Mouse (Mus musculus): ENCODE data around the gene Qpctl. TPM values are rescaled to one million over a fixed set of nuclear protein-coding genes. Genes with fewer than 3 reads are reported as not detected.
A peak's percentile ranks its signal among the peaks of the same experiment; 100 is the strongest.

Qpctl gene
- total RNA-seq (2012; rRNA removed) (3.1 and 3.4 TPM in 2 replicates), polyA plus RNA-seq (2012; ENCODE audit: insufficient read depth in 1 of 2, insufficient read length in 2 of 2, low read depth in 1 of 2, low replicate concordance in 2 of 2, missing spikeins in 1 of 2) (1 to 10 TPM in 1 of 2 experiments, not detected in 1; 6.5 TPM)

DNA sequence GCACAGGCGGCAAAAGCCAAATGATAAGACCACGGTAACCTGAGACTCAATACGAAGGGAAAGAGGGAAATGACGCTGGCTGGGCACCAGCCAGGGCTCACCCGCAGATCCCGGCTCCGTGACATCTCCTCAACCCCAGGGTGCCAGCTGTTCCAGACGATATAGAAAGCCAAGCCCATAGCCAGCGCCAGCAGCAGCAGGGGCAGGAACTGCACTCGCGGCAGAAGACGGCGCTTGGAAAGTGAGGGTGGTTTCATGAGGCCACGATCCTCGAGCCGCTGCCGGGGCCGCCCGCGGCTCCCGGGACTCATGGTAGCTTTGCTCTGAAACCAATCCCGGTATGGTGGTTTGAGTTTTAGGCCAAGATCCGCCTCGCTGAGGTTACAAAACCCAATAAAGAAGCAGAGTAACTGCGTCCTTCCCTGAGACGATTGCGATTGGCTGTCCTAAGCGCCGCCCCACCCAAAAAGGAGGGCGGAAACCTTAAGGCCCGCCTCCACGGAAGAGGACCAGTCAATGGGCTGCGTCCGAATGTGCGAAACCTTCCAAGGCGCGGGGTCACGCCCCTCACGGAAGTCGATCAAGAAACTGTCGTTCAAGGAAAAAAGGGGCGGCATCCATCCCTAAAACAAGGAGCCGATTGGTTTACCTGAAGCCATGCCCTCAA lies at the start of gene Qpctl:
Gene Qpctl (minus strand): TSS at position 417 of the 667 bp plus-strand sequence.
- Histone ChIP-seq H3K4me1 (ENCODE audit: control insufficient read depth in 1 of 2, insufficient read depth in 2 of 2, low read length in 2 of 2) (peaks cover 4 to 17% of the 10 kb centered on the region in 2 experiments; a peak in 3 of 4 replicates), H3K36me3 (ENCODE audit: control insufficient read depth in 1 of 2, insufficient read depth in 2 of 2, low read length in 2 of 2) (peaks cover 0 to 6% of the 10 kb centered on the region in 2 experiments; a peak in 2 of 4 replicates), H3K27ac (ENCODE audit: control insufficient read depth, low read depth, low read length) (peak within 1 kb of the TSS; percentile 94), H3K9me3 (replicated peaks; ENCODE audit: insufficient read depth, low read length) (no peaks in the 10 kb centered on the region), H3K27me3 (ENCODE audit: control insufficient read depth in 1 of 2, insufficient read depth in 2 of 2, low read length in 2 of 2) (no peaks in the 10 kb centered on the region), H3K9ac (ENCODE audit: control insufficient read depth, low read depth, low read length, poor library complexity, severe bottlenecking) (peak within 1 kb of the TSS; percentile 94), H3K79me2 (ENCODE audit: control insufficient read depth, insufficient read depth, low read length, poor library complexity) (peaks cover 14% of the 10 kb centered on the region), H3K4me3 (ENCODE audit: control insufficient read depth in 1 of 2, insufficient read depth in 1 of 2, low read depth in 2 of 2, low read length in 2 of 2) (peak within 1 kb of the TSS; percentile 88 to 89)
- TF ChIP-seq SMC3 (IDR thresholded peaks at IDR 0.05; ENCODE audit: low read depth, low read length) (no peak), TCF12 (IDR thresholded peaks at IDR 0.05; ENCODE audit: low read depth, low read length) (peak; percentile 45), UBTF (IDR thresholded peaks at IDR 0.05; ENCODE audit: borderline replicate concordance, insufficient read depth, low read depth, low read length) (no peak), ELF1 (IDR thresholded peaks at IDR 0.05; ENCODE audit: low read depth, low read length) (peak; percentile 87), MAX (IDR thresholded peaks at IDR 0.05; ENCODE audit: low read length) (0 out of 2 replicates have a peak, but pooled peaks have one; percentile 41), MYB (IDR thresholded peaks at IDR 0.05; ENCODE audit: low read depth, low read length) (0 out of 2 replicates have a peak, but pooled peaks have one; percentile 28), EP300 (IDR thresholded peaks at IDR 0.05; ENCODE audit: low read depth in 1 of 2, low read length in 2 of 2) (no peak), JUND (IDR thresholded peaks at IDR 0.05; ENCODE audit: low read depth, low read length) (no peak), NRF1 (IDR thresholded peaks at IDR 0.05; ENCODE audit: insufficient read depth, low read depth, low read length, poor library complexity, severe bottlenecking) (no peak), POLR2AphosphoS5 (IDR thresholded peaks at IDR 0.05; ENCODE audit: borderline replicate concordance, low read depth, low read length) (no peak), CTCF (IDR thresholded peaks at IDR 0.05 in 2 of 3, conservative IDR thresholded peaks at IDR 0.05 in 1 of 3; ENCODE audit: control insufficient read depth in 1 of 3, insufficient read depth in 1 of 3, low read depth in 2 of 3, low read length in 3 of 3, poor library complexity in 1 of 3, severe bottlenecking in 1 of 3) (0 out of 6 replicates have a peak, but pooled peaks of 1 of the 3 experiments have one; percentile 8), TAL1 (IDR thresholded peaks at IDR 0.05; ENCODE audit: low read length) (peak; percentile 42; the same call in 1 of the 2 replicates), USF1 (IDR thresholded peaks at IDR 0.05; ENCODE audit: low read depth, low read length) (0 out of 2 replicates have a peak, but pooled peaks have one; percentile 13), SIN3A (IDR thresholded peaks at IDR 0.05; ENCODE audit: low read length) (peak; percentile 17; the same call in 1 of the 2 replicates), RAD21 (IDR thresholded peaks at IDR 0.05; ENCODE audit: low read depth, low read length) (no peak), ZMIZ1 (IDR thresholded peaks at IDR 0.05; ENCODE audit: low read depth, low read length) (peak; percentile 78), ETS1 (IDR thresholded peaks at IDR 0.05; ENCODE audit: low read depth, low read length) (peak; percentile 46), E2F4 (IDR thresholded peaks at IDR 0.05; ENCODE audit: borderline replicate concordance, low read depth, low read length) (0 out of 2 replicates have a peak, but pooled peaks have one; percentile 8), ZC3H11A (IDR thresholded peaks at IDR 0.05; ENCODE audit: low read depth, low read length) (no peak), MYC (IDR thresholded peaks at IDR 0.05; ENCODE audit: low read depth, low read length) (peak; percentile 67), CHD2 (IDR thresholded peaks at IDR 0.05; ENCODE audit: low read length) (peak; percentile 27; the same call in 1 of the 2 replicates), GATA1 (IDR thresholded peaks at IDR 0.05; ENCODE audit: low read depth, low read length) (no peak), HCFC1 (IDR thresholded peaks at IDR 0.05; ENCODE audit: low read depth, low read length) (no peak), KAT2A (conservative IDR thresholded peaks at IDR 0.05; ENCODE audit: low read depth, low read length) (0 out of 2 replicates have a peak, but pooled peaks have one; percentile 41), POLR2A (IDR thresholded peaks at IDR 0.05; ENCODE audit: control insufficient read depth in 1 of 2, insufficient read depth in 1 of 2, low read depth in 1 of 2, low read length in 2 of 2, poor library complexity in 1 of 2) (peak; percentile 72 to 83), GABPA (IDR thresholded peaks at IDR 0.05; ENCODE audit: low read depth, low read length) (no peak), MAFK (IDR thresholded peaks at IDR 0.05; ENCODE audit: borderline replicate concordance, low read depth, low read length) (no peak), TBP (IDR thresholded peaks at IDR 0.05; ENCODE audit: low read depth, low read length) (peak; percentile 82), NELFE (IDR thresholded peaks at IDR 0.05; ENCODE audit: low read depth, low read length) (peak; percentile 77), ZKSCAN1 (IDR thresholded peaks at IDR 0.05; ENCODE audit: low read depth, low read length) (no peak)
- DNase-seq (ENCODE audit: low read depth, low spot score), result peak; percentile 100
